Mouse (Mus musculus) ES-E14 (cell line): ENCODE measurements around the gene Lrrc29. TPM values are rescaled to one million over a fixed set of nuclear protein-coding genes. Genes with fewer than 3 reads are reported as not detected.
A peak's percentile ranks its signal among the peaks of the same experiment; 100 is the strongest.

Source experiments
- DNase-seq: peaks from one replicate; pipeline ENCODE4 v3.0.0-alpha.2; 2013; ENCODE audit warnings: low read depth, low spot score
- H3K27ac ChIP-seq: 2 replicates; pipeline ENCODE4 v1.5.1; 2012; ENCODE audit warnings: low read depth, mild to moderate bottlenecking, low read length, moderate library complexity, mixed read lengths; ENCODE audit not compliant: poor library complexity, insufficient read depth, severe bottlenecking
- H3K36me3 ChIP-seq: 2 replicates; pipeline ENCODE4 v1.6.1; 2012; ENCODE audit warnings: mild to moderate bottlenecking, low read length, moderate library complexity, mixed read lengths; ENCODE audit not compliant: control insufficient read depth, poor library complexity, insufficient read depth, severe bottlenecking
- H3K4me1 ChIP-seq, 2 experiments: fragments of 150-350 bp in 1 of 2; sonication (generic) in 1 of 2; 2 replicates each; pipeline ENCODE4 v1.6.1; 2012; ENCODE audit warnings: low read length in 2 of 2, mild to moderate bottlenecking in 1 of 2, mixed read lengths in 1 of 2; ENCODE audit not compliant: control insufficient read depth in 2 of 2, insufficient read depth in 2 of 2, poor library complexity in 1 of 2
- H3K4me3 ChIP-seq, 2 experiments: fragments of 150-350 bp in 1 of 2; sonication (generic) in 1 of 2; 2 replicates each; pipeline ENCODE4 v1.5.1; 2012; ENCODE audit warnings: low read length in 2 of 2, low read depth in 1 of 2, mild to moderate bottlenecking in 1 of 2, mixed read lengths in 1 of 2; ENCODE audit not compliant: insufficient read depth in 1 of 2, poor library complexity in 1 of 2, severe bottlenecking in 1 of 2
- H3K9ac ChIP-seq: 2 replicates; pipeline ENCODE4 v1.6.1; 2012; ENCODE audit warnings: low read depth, mild to moderate bottlenecking, low read length, mixed read lengths; ENCODE audit not compliant: poor library complexity, insufficient read depth, severe bottlenecking
- H3K9me3 ChIP-seq: fragments of 150-350 bp; sonication (generic); 2 replicates; pipeline ENCODE4 v1.6.1; 2012; ENCODE audit warnings: low read depth, mild to moderate bottlenecking, low read length; ENCODE audit not compliant: control insufficient read depth, insufficient read depth
- CHD2 ChIP-seq: IDR thresholded peaks from 2 replicates; pipeline ENCODE4 v1.6.1; 2014; ENCODE audit warnings: mild to moderate bottlenecking, low read depth, low read length, inconsistent platforms
- HCFC1 ChIP-seq: IDR thresholded peaks from 2 replicates; pipeline ENCODE4 v1.6.1; 2012; ENCODE audit warnings: low read length, inconsistent platforms, borderline replicate concordance; ENCODE audit not compliant: insufficient read depth
- MAFK ChIP-seq: IDR thresholded peaks from 2 replicates; pipeline ENCODE4 v1.6.1; 2014; ENCODE audit warnings: mild to moderate bottlenecking, low read depth, low read length, inconsistent platforms; ENCODE audit not compliant: insufficient read depth
- ZC3H11A ChIP-seq: IDR thresholded peaks from 2 replicates; pipeline ENCODE4 v1.6.1; 2012; ENCODE audit warnings: low read depth, mild to moderate bottlenecking, inconsistent platforms, low read length, borderline replicate concordance
- ZNF384 ChIP-seq: IDR thresholded peaks from 2 replicates; pipeline ENCODE4 v1.6.1; 2012; ENCODE audit warnings: low read depth, low read length, inconsistent platforms
- in situ Hi-C, 2 experiments: fragments of 600-800 bp; cut with MboI; formaldehyde crosslinking; loops; one replicate each; pipeline ENCODE4 v1.15.1; 2025; ENCODE audit warnings: low sequenced_read_pairs in 2 of 2, inconsistent platforms in 1 of 2; ENCODE audit not compliant: unreplicated experiment in 2 of 2
- total RNA-seq: library from RNA; depleted of rRNA; stranded (reverse); fragments of 300-350 nt; gene quantifications from 2 replicates; pipeline ENCODE4 v1.2.3, GENCODE M21; 2012

The Lrrc29 gene
- total RNA-seq, 1 experiment, result 2.8 TPM

- H3K9me3 ChIP-seq, result no peaks in the 10 kb centered on the region
- no peak overlapping the region for H3K27ac ChIP-seq
- no peak overlapping the region for H3K4me3 ChIP-seq
- no peak for TF ChIP-seq ZC3H11A
- TF ChIP-seq CHD2, result no peak
- no peak for TF ChIP-seq HCFC1
- no peak for TF ChIP-seq ZNF384
- no peak for TF ChIP-seq MAFK
- H3K9ac ChIP-seq, result no peak overlapping the region
- peaks cover 0 to 25% of the 10 kb centered on the region in 2 experiments; a peak in 2 of 4 replicates for H3K4me1 ChIP-seq
- H3K36me3 ChIP-seq, result no peaks in the 10 kb centered on the region; the same call in 1 of the 2 replicates
- in situ Hi-C loops, result no loop called here
- DNase-seq, result no peak
Observed at GRCm38 (mm10) chr8:105286907-105287306, 39.2 kb downstream of the Lrrc29 start.

- Histone ChIP-seq H3K9ac (no peak overlapping the region), H3K4me3 (no peak overlapping the region), H3K4me1 (peaks cover 0 to 22% of the 10 kb centered on the region in 2 experiments; a peak in 2 of 4 replicates), H3K27ac (no peak overlapping the region), H3K9me3 (no peaks in the 10 kb centered on the region), H3K36me3 (no peaks in the 10 kb centered on the region; the same call in 1 of the 2 replicates)
- in situ Hi-C loops, result no loop called here
- TF ChIP-seq CHD2 (no peak), HCFC1 (no peak), MAFK (no peak), ZC3H11A (no peak), ZNF384 (no peak)
- no peak for DNase-seq
Observed at GRCm38 (mm10) chr8:105285514-105285913, 40.6 kb downstream of the Lrrc29 start.

- in situ Hi-C loops, result no loop called here
Observed at GRCm38 (mm10) chr8:105283074-105283473, 43.0 kb downstream of the Lrrc29 start.

GRCm38 (mm10) chr8:105282239-105282638 is 43.8 kb downstream of the Lrrc29 start:
- Histone ChIP-seq H3K9me3 (no peaks in the 10 kb centered on the region), H3K27ac (no peak overlapping the region), H3K4me1 (peaks cover 0 to 18% of the 10 kb centered on the region in 2 experiments; a peak in 1 of 4 replicates), H3K36me3 (no peaks in the 10 kb centered on the region; the same call in 1 of the 2 replicates), H3K9ac (no peak overlapping the region), H3K4me3 (no peak overlapping the region)
- no peak for TF ChIP-seq HCFC1
- no peak for TF ChIP-seq CHD2
- DNase-seq, result no peak
- in situ Hi-C loops, result no loop called here

More at GRCm38 (mm10) chr8:105283074-105283473, 43.0 kb downstream of the Lrrc29 start:
- H3K36me3 ChIP-seq, result no peaks in the 10 kb centered on the region; the same call in 1 of the 2 replicates
- no peaks in the 10 kb centered on the region for H3K9me3 ChIP-seq
- TF ChIP-seq HCFC1 (no peak), CHD2 (no peak), ZC3H11A (peak; percentile 71), ZNF384 (no peak)
- no peak overlapping the region for H3K27ac ChIP-seq
- peak overlapping the region; percentile 16 to 47; a peak in 2 of 4 replicates for H3K4me3 ChIP-seq
- H3K4me1 ChIP-seq, result peaks cover 0 to 18% of the 10 kb centered on the region in 2 experiments; a peak in 1 of 4 replicates
- H3K9ac ChIP-seq, result peak overlapping the region; percentile 11; the same call in 1 of the 2 replicates
- DNase-seq, result peak; percentile 83

- TF ChIP-seq ZC3H11A, result no peak
- no peak for TF ChIP-seq CHD2
- TF ChIP-seq HCFC1, result no peak
- TF ChIP-seq ZNF384, result no peak
- TF ChIP-seq MAFK, result no peak
- Histone ChIP-seq H3K9ac (no peak overlapping the region), H3K36me3 (no peaks in the 10 kb centered on the region; the same call in 1 of the 2 replicates), H3K9me3 (no peaks in the 10 kb centered on the region), H3K4me3 (no peak overlapping the region), H3K27ac (no peak overlapping the region), H3K4me1 (peaks cover 1 to 18% of the 10 kb centered on the region in 2 experiments; a peak in 1 of 4 replicates)
- in situ Hi-C loops, result no loop called here
- no peak for DNase-seq
Observed at GRCm38 (mm10) chr8:105281821-105282220, 44.3 kb downstream of the Lrrc29 start.
